Mouse (Mus musculus) liver, embryonic 14 days (tissue): ENCODE measurements around the gene Tcf7l2. TPM values are rescaled to one million over a fixed set of nuclear protein-coding genes. Genes with fewer than 3 reads are reported as not detected.

Source experiments
- polyA plus RNA-seq: library from polyadenylated mRNA; depleted of rRNA; stranded (reverse); fragments of >200 nt; gene quantifications from 2 replicates; pipeline ENCODE4 v1.2.3, GENCODE M21; 2012; rRNA removed

Gene Tcf7l2
- polyA plus RNA-seq: 5.5 and 7.8 TPM in 2 replicates

GRCm38 (mm10) chr19:55741439-55741928 is at the start of gene Tcf7l2:
Tcf7l2 (plus strand) TSS chr19:55741820.

